Mouse (Mus musculus) liver, postnatal 0 days (tissue): ENCODE measurements around the gene Myrip.

Experiments used
- CTCF ChIP-seq: sonication (generic); IDR thresholded peaks from 2 replicates; pipeline ENCODE4 v1.5.1; 2016; ENCODE audit warnings: antibody characterized with exemption, low read depth
- EP300 ChIP-seq: IDR thresholded peaks from 2 replicates; pipeline ENCODE4 v1.6.1; 2016; ENCODE audit warnings: antibody characterized with exemption, low read depth, mild to moderate bottlenecking

DNA sequence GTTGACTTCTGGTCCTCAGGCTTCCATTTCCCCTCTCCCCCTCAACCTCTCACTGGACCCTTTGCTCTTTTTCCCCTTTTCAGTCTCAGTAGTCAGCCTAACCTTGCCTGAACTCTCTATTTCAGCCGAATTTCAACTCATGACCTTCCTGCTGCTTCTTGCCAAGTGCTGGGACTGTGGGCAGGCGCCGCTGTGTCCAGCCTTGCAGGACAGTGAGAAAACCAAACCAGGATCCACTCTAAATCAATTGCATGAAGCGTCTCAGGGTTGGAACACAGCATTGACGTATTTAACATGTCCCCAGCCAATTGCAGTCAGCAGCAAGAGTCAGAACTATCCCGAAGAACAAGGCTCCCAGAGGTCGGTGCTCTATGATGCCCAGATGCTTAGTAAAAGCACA, 26.1 kb upstream of the Myrip start:
- TF ChIP-seq CTCF (no peak), EP300 (no peak)
